Mouse (Mus musculus): ENCODE measurements around the gene Krt42. TPM values are rescaled to one million over a fixed set of nuclear protein-coding genes. Genes with fewer than 3 reads are reported as not detected.

The Krt42 gene
- total RNA-seq (2023): not detected in 2 replicates

GRCm38 (mm10) chr11:100269821-100270332 lies at the start of gene Krt42:
Gene Krt42, minus strand, starts transcription at chr11:100269871.

GRCm38 (mm10) chr11:100260514-100261234 lies 9.0 kb downstream of the Krt42 start, which contains the start of gene Krt17:
Gene Krt17, minus strand, starts transcription at chr11:100261029.

GRCm38 (mm10) chr11:100248852-100249465 lies 20.7 kb downstream of the Krt42 start, which contains the start of gene Krt16:
Gene Krt16, minus strand, starts transcription at chr11:100248902.

Other genes with a start within 250 kb of the Krt42 start
- not detected in 2 replicates for gene Krt33b, start 240.0 kb downstream of the Krt42 start, total RNA-seq (2023)
- not detected in 2 replicates for gene Krt34, start 228.3 kb downstream of the Krt42 start, total RNA-seq (2023)
- not detected in 2 replicates for gene Krt31, start 219.3 kb downstream of the Krt42 start, total RNA-seq (2023)
- not detected in 2 replicates for gene Krt32, start 181.6 kb downstream of the Krt42 start, total RNA-seq (2023)
- gene Krt35, start 173.6 kb downstream of the Krt42 start, total RNA-seq (2023): not detected in 2 replicates
- gene Krt36, start 164.2 kb downstream of the Krt42 start, total RNA-seq (2023): not detected in 2 replicates
- gene Krt13, start 148.3 kb downstream of the Krt42 start, total RNA-seq (2023): not detected in 2 replicates
- gene Krt15, start 133.9 kb downstream of the Krt42 start, total RNA-seq (2023): not detected in 2 replicates
- gene Krt19, start 121.2 kb downstream of the Krt42 start, total RNA-seq (2023): not detected in 2 replicates
- not detected in 2 replicates for gene Krt9, start 76.6 kb downstream of the Krt42 start, total RNA-seq (2023)
- gene Krt14, start 62.3 kb downstream of the Krt42 start, total RNA-seq (2023): not detected in 2 replicates
- not detected in 2 replicates for gene Krt16, start 21.0 kb downstream of the Krt42 start, total RNA-seq (2023)
- gene Krt17, start 8.8 kb downstream of the Krt42 start, total RNA-seq (2023): not detected in 2 replicates
- 1,814 and 1,969 TPM in 2 replicates for gene Eif1, start 50.0 kb upstream of the Krt42 start, total RNA-seq (2023)
- gene Gast, start 64.5 kb upstream of the Krt42 start, total RNA-seq (2023): not detected in 2 replicates
- gene Hap1, start 86.3 kb upstream of the Krt42 start, total RNA-seq (2023): 0.22 and 0.34 TPM in 2 replicates
- gene Jup, start 127.9 kb upstream of the Krt42 start, total RNA-seq (2023): 15.8 and 23.9 TPM in 2 replicates
- gene P3h4, start 145.0 kb upstream of the Krt42 start, total RNA-seq (2023): 0.22 and 0.23 TPM in 2 replicates
- gene Fkbp10, start 145.8 kb upstream of the Krt42 start, total RNA-seq (2023): 0.51 and 0.68 TPM in 2 replicates
- gene Nt5c3b, start 171.9 kb upstream of the Krt42 start, total RNA-seq (2023): 4.1 and 4.5 TPM in 2 replicates
- gene Klhl10, start 172.0 kb upstream of the Krt42 start, total RNA-seq (2023): not detected in 2 replicates
- 15.6 and 20.5 TPM in 2 replicates for gene Klhl11, start 202.9 kb upstream of the Krt42 start, total RNA-seq (2023)